Mouse (Mus musculus) spleen, embryonic (tissue): ENCODE results near the gene Ptprt.

Experiments
- CTCF ChIA-PET: fragments of 350-600 bp; sonication (Branson Sonifier 250); formaldehyde crosslinking; loops from one replicate; lab custom pipeline; 2022; lab: Charles Lee

Gene Ptprt

GRCm38 (mm10) chr2:162413073-162413812 is 247.7 kb downstream of the Ptprt start:
- CTCF ChIA-PET: no interaction called here

GRCm38 (mm10) chr2:162411014-162411413 is 249.9 kb downstream of the Ptprt start:
- CTCF ChIA-PET: no interaction called here

GRCm38 (mm10) chr2:162409245-162409644 is 251.7 kb downstream of the Ptprt start:
- CTCF ChIA-PET: no interaction called here

- CTCF ChIA-PET: no interaction called here
Observed at GRCm38 (mm10) chr2:162401316-162402100, 259.4 kb downstream of the Ptprt start.

- CTCF ChIA-PET: no interaction called here
Observed at GRCm38 (mm10) chr2:162394601-162395000, 266.3 kb downstream of the Ptprt start.

- CTCF ChIA-PET: no interaction called here
Observed at GRCm38 (mm10) chr2:162391834-162392233, 269.1 kb downstream of the Ptprt start.

- CTCF ChIA-PET: no interaction called here
Observed at GRCm38 (mm10) chr2:162377309-162377708, 283.6 kb downstream of the Ptprt start.

GRCm38 (mm10) chr2:162349047-162349446 is 311.9 kb downstream of the Ptprt start:
- CTCF ChIA-PET: no interaction called here

- CTCF ChIA-PET: no interaction called here
Observed at GRCm38 (mm10) chr2:162341846-162342245, 319.1 kb downstream of the Ptprt start.

- CTCF ChIA-PET: no interaction called here
Observed at GRCm38 (mm10) chr2:162340231-162340630, 320.7 kb downstream of the Ptprt start.

GRCm38 (mm10) chr2:162332066-162332683 is 328.8 kb downstream of the Ptprt start:
- CTCF ChIA-PET: no interaction called here

- CTCF ChIA-PET: no interaction called here
Observed at GRCm38 (mm10) chr2:162329430-162329829, 331.5 kb downstream of the Ptprt start.

- CTCF ChIA-PET: no interaction called here
Observed at GRCm38 (mm10) chr2:162322411-162322810, 338.5 kb downstream of the Ptprt start.

GRCm38 (mm10) chr2:162307996-162308395 is 353.0 kb downstream of the Ptprt start:
- CTCF ChIA-PET: no interaction called here

- CTCF ChIA-PET: no interaction called here
Observed at GRCm38 (mm10) chr2:162294070-162294469, 366.9 kb downstream of the Ptprt start.

- CTCF ChIA-PET: no interaction called here
Observed at GRCm38 (mm10) chr2:162282606-162283005, 378.3 kb downstream of the Ptprt start.

GRCm38 (mm10) chr2:162282121-162282520 is 378.8 kb downstream of the Ptprt start:
- CTCF ChIA-PET: no interaction called here

- CTCF ChIA-PET: no interaction called here
Observed at GRCm38 (mm10) chr2:162273826-162274225, 387.1 kb downstream of the Ptprt start.

GRCm38 (mm10) chr2:162251272-162251671 is 409.7 kb downstream of the Ptprt start:
- CTCF ChIA-PET: no interaction called here

GRCm38 (mm10) chr2:162248296-162248695 is 412.7 kb downstream of the Ptprt start:
- CTCF ChIA-PET: no interaction called here

- CTCF ChIA-PET: no interaction called here
Observed at GRCm38 (mm10) chr2:162222476-162222875, 438.5 kb downstream of the Ptprt start.

- CTCF ChIA-PET: no interaction called here
Observed at GRCm38 (mm10) chr2:162220586-162220985, 440.4 kb downstream of the Ptprt start.

GRCm38 (mm10) chr2:162219507-162219906 is 441.4 kb downstream of the Ptprt start:
- CTCF ChIA-PET: no interaction called here
